Mouse (Mus musculus) cerebellum, adult 8-10 months (tissue): ENCODE data around the gene Shtn1.
A peak's percentile ranks its signal among the peaks of the same experiment; 100 is the strongest.

ENCODE experiments used
- DNase-seq: peaks from one replicate; pipeline ENCODE4 v3.0.0; 2022

Gene Shtn1

GRCm38 (mm10) chr19:58963011-58963410 lies 112.9 kb downstream of the Shtn1 start:
- no peak for DNase-seq

GRCm38 (mm10) chr19:58954779-58955178 lies 121.1 kb downstream of the Shtn1 start:
- DNase-seq, result no peak

GRCm38 (mm10) chr19:58952236-58952635 lies 123.7 kb downstream of the Shtn1 start:
- no peak for DNase-seq

- no peak for DNase-seq
These were observed 124.4 kb downstream of the Shtn1 start for GRCm38 (mm10) chr19:58951521-58951920.

GRCm38 (mm10) chr19:58945959-58946358 lies 129.9 kb downstream of the Shtn1 start:
- no peak for DNase-seq

GRCm38 (mm10) chr19:58942841-58943828 lies 132.8 kb downstream of the Shtn1 start, which contains the start of the genes Eno4 and Hspa12a:
Eno4 (plus strand) TSS chr19:58943425.
Hspa12a (minus strand) TSS chr19:58943654.
- peak; percentile 98 for DNase-seq

GRCm38 (mm10) chr19:58933062-58933461 lies 142.8 kb downstream of the Shtn1 start:
- no peak for DNase-seq

DNA sequence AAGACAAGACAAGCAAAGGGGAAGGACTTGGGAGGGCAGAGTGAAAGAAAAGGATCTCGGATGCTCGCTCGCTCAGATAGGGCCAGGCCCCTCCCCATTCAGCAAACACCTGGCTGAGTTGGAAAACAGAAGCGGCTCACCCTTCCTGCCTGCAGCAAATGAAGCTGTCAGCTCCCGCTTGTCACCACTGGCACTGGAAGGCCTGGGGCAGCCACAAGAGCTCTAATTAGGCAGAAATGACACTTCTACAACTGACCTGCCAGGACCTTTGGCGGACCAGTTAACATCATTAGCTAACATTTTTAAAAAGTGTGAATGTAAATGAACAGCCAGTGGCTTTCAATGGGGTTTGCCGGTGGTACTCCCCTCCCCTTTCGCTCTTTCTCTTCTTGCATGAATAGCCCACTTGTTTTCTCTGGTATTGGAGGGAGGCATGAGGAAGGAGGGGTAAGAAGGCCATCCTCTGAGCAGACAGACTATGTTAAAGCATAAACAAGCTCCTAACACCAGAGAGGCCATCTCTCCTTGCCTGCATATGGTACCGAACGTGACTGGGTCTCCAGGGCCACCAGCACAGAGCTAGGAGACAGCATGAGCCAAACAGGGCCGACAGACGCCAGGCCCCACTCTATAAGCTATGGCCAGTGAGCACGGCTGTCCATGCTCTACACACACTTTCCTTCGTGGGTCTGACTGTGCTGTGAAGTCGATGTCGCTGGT lies 144.7 kb downstream of the Shtn1 start:
- no peak for DNase-seq
